Mouse (Mus musculus): ENCODE measurements around the gene Adcy9.

GRCm38 (mm10) chr16:4425658-4426234 is 5.4 kb upstream of the Adcy9 start:
- TF ChIP-seq CTCF (conservative IDR thresholded peaks at IDR 0.05; ENCODE audit: insufficient read depth, insufficient read length, low read depth, low read length): no peak
- no peak for TF ChIP-seq POLR2A (IDR thresholded peaks at IDR 0.05; ENCODE audit: low read depth, low read length)

All from kidney, adult 2 months (tissue).